Mouse (Mus musculus) liver, embryonic 15.5 days (tissue): ENCODE results near the gene Tubal3. TPM values are rescaled to one million over a fixed set of nuclear protein-coding genes. Genes with fewer than 3 reads are reported as not detected.

Experiments used
- ATAC-seq: fragments of 200-750 bp; cut with Nextera tagmentation; 2 replicates; pipeline ENCODE4 v1.8.0; 2017; ENCODE audit warnings: moderate number of reproducible peaks, mild to moderate bottlenecking, moderate library complexity; ENCODE audit not compliant: insufficient read depth
- H3K27ac ChIP-seq: fragments of 300-500 bp; sonication (generic); replicated peaks from 2 replicates; pipeline ENCODE4 v1.5.1; 2015; ENCODE audit warnings: mild to moderate bottlenecking, inconsistent platforms
- H3K27me3 ChIP-seq: fragments of 300-500 bp; sonication (generic); 2 replicates; pipeline ENCODE4 v1.6.1; 2015; ENCODE audit warnings: mild to moderate bottlenecking, inconsistent platforms
- H3K36me3 ChIP-seq: fragments of 300-500 bp; sonication (generic); replicated peaks from 2 replicates; pipeline ENCODE4 v1.6.1; 2015; ENCODE audit warnings: moderate library complexity, mild to moderate bottlenecking, inconsistent platforms
- H3K4me1 ChIP-seq: fragments of 300-500 bp; sonication (generic); replicated peaks from 2 replicates; pipeline ENCODE4 v1.6.1; 2015; ENCODE audit warnings: inconsistent platforms
- H3K4me2 ChIP-seq: fragments of 300-500 bp; sonication (generic); 2 replicates; pipeline ENCODE4 v1.6.1; 2015; ENCODE audit warnings: moderate library complexity, mild to moderate bottlenecking, inconsistent platforms
- H3K4me3 ChIP-seq: fragments of 300-500 bp; sonication (generic); replicated peaks from 2 replicates; pipeline ENCODE4 v1.5.1; 2015; ENCODE audit warnings: mild to moderate bottlenecking, inconsistent platforms
- H3K9ac ChIP-seq: fragments of 300-500 bp; sonication (generic); 2 replicates; pipeline ENCODE4 v1.6.1; 2015; ENCODE audit warnings: moderate library complexity, mild to moderate bottlenecking, inconsistent platforms
- H3K9me3 ChIP-seq: fragments of 300-500 bp; sonication (generic); replicated peaks from 2 replicates; pipeline ENCODE4 v1.6.1; 2016; ENCODE audit warnings: inconsistent platforms
- WGBS: fragments of 180-500 bp; shearing (Covaris S2); methylation state at CpG from one replicate; pipeline ENCODE4 v1.1.7; 2015; ENCODE audit warnings: mixed read lengths; ENCODE audit not compliant: insufficient replicate concordance; 5-methylcytosine and 5-hydroxymethylcytosine counted together
- microRNA-seq: library from miRNA; unstranded; fragments of <30 nt; microRNA quantifications from one replicate; pipeline ENCODE4, GENCODE M21; 2016
- polyA plus RNA-seq: library from polyadenylated mRNA; unstranded; fragments of >200 nt; fragmentation: Nextera tagmentation; extraction: Ambion mirVana; gene quantifications from 2 replicates; pipeline ENCODE4 v1.2.1, GENCODE M21; 2015

Tubal3 gene
- polyA plus RNA-seq, 1 experiment from 2014 or later = not detected

GRCm38 (mm10) chr13:3924483-3924882, 6.4 kb downstream of the Tubal3 start:
- ATAC-seq = no peak
- Histone ChIP-seq H3K27me3 (peaks cover 3% of the 10 kb centered on the region; the same call in 1 of the 2 replicates), H3K27ac (no peak overlapping the region), H3K4me3 (no peak overlapping the region), H3K9me3 (no peaks in the 10 kb centered on the region), H3K4me2 (no peak overlapping the region), H3K9ac (no peak overlapping the region), H3K4me1 (no peaks in the 10 kb centered on the region), H3K36me3 (no peaks in the 10 kb centered on the region)
- WGBS = 68% methylated on average over 5 of the region's 5 CpGs

GRCm38 (mm10) chr13:3925632-3926031, 7.6 kb downstream of the Tubal3 start:
- no peak overlapping the region for H3K9ac ChIP-seq
- no peaks in the 10 kb centered on the region for H3K9me3 ChIP-seq
- no peak for ATAC-seq
- no peaks in the 10 kb centered on the region for H3K27me3 ChIP-seq
- no peaks in the 10 kb centered on the region for H3K4me1 ChIP-seq
- H3K4me2 ChIP-seq = no peak overlapping the region
- no peaks in the 10 kb centered on the region for H3K36me3 ChIP-seq
- H3K27ac ChIP-seq = no peak overlapping the region
- no peak overlapping the region for H3K4me3 ChIP-seq
- WGBS = 61% methylated on average over 6 of the region's 6 CpGs

GRCm38 (mm10) chr13:3926046-3926445, 8.0 kb downstream of the Tubal3 start:
- no peaks in the 10 kb centered on the region for H3K27me3 ChIP-seq
- WGBS = 66% methylated on average over 6 of the region's 6 CpGs
- ATAC-seq = no peak
- no peak overlapping the region for H3K4me2 ChIP-seq
- no peak overlapping the region for H3K27ac ChIP-seq
- H3K9ac ChIP-seq = no peak overlapping the region
- H3K9me3 ChIP-seq = no peaks in the 10 kb centered on the region
- H3K4me3 ChIP-seq = no peak overlapping the region
- no peaks in the 10 kb centered on the region for H3K36me3 ChIP-seq
- no peaks in the 10 kb centered on the region for H3K4me1 ChIP-seq

GRCm38 (mm10) chr13:3944699-3945098, 26.6 kb downstream of the Tubal3 start:
- no peak overlapping the region for H3K27ac ChIP-seq
- no peak for ATAC-seq
- no peaks in the 10 kb centered on the region for H3K36me3 ChIP-seq
- H3K9ac ChIP-seq = no peak overlapping the region
- H3K4me3 ChIP-seq = no peak overlapping the region
- no peak overlapping the region for H3K4me2 ChIP-seq
- no peaks in the 10 kb centered on the region for H3K4me1 ChIP-seq
- 48% methylated on average over 7 of the region's 7 CpGs for WGBS
- no peaks in the 10 kb centered on the region for H3K27me3 ChIP-seq
- no peaks in the 10 kb centered on the region for H3K9me3 ChIP-seq

GRCm38 (mm10) chr13:3945249-3945648, 27.2 kb downstream of the Tubal3 start, which contains the start of gene Ucn3:
Gene Ucn3, minus strand, starts transcription at chr13:3945349.
- Histone ChIP-seq H3K9me3 (no peaks in the 10 kb centered on the region), H3K27me3 (no peaks in the 10 kb centered on the region)

GRCm38 (mm10) chr13:3947267-3947666, 29.2 kb downstream of the Tubal3 start:
- Histone ChIP-seq H3K36me3 (no peaks in the 10 kb centered on the region), H3K4me3 (no peak overlapping the region), H3K9ac (no peak overlapping the region), H3K27ac (no peak overlapping the region), H3K27me3 (no peaks in the 10 kb centered on the region), H3K9me3 (no peaks in the 10 kb centered on the region), H3K4me2 (no peak overlapping the region), H3K4me1 (no peaks in the 10 kb centered on the region)
- 69% methylated on average over 4 of the region's 4 CpGs for WGBS
- no peak for ATAC-seq

More at GRCm38 (mm10) chr13:3945249-3945648, 27.2 kb downstream of the Tubal3 start, which contains the start of gene Ucn3:
- H3K27ac ChIP-seq = no peak within 1 kb of the TSS
- 51% methylated on average over 2 of the region's 2 CpGs for WGBS
- no peak within 1 kb of the TSS for H3K4me2 ChIP-seq
- H3K4me3 ChIP-seq = no peak within 1 kb of the TSS
- no peaks in the 10 kb centered on the region for H3K36me3 ChIP-seq
- ATAC-seq = no peak
- no peaks in the 10 kb centered on the region for H3K4me1 ChIP-seq
- H3K9ac ChIP-seq = no peak within 1 kb of the TSS

- WGBS = 66% methylated on average over 4 of the region's 4 CpGs
- H3K9ac ChIP-seq = no peak overlapping the region
- no peaks in the 10 kb centered on the region for H3K36me3 ChIP-seq
- H3K27me3 ChIP-seq = no peaks in the 10 kb centered on the region
- no peak overlapping the region for H3K4me3 ChIP-seq
- no peak overlapping the region for H3K27ac ChIP-seq
- H3K9me3 ChIP-seq = no peaks in the 10 kb centered on the region
- H3K4me1 ChIP-seq = no peaks in the 10 kb centered on the region
- H3K4me2 ChIP-seq = no peak overlapping the region
- ATAC-seq = no peak
Measured at GRCm38 (mm10) chr13:3949477-3949876, 31.4 kb downstream of the Tubal3 start.

GRCm38 (mm10) chr13:3951198-3951914, 33.3 kb downstream of the Tubal3 start:
- Histone ChIP-seq H3K36me3 (no peaks in the 10 kb centered on the region), H3K4me1 (no peaks in the 10 kb centered on the region), H3K27ac (no peak overlapping the region), H3K27me3 (no peaks in the 10 kb centered on the region), H3K9ac (no peak overlapping the region), H3K9me3 (no peaks in the 10 kb centered on the region), H3K4me2 (no peak overlapping the region), H3K4me3 (no peak overlapping the region)
- 59% methylated on average over 6 of the region's 6 CpGs for WGBS
- ATAC-seq = no peak

- Histone ChIP-seq H3K27me3 (no peaks in the 10 kb centered on the region), H3K4me3 (no peak overlapping the region), H3K27ac (no peak overlapping the region), H3K9me3 (no peaks in the 10 kb centered on the region), H3K36me3 (no peaks in the 10 kb centered on the region), H3K4me2 (no peak overlapping the region), H3K9ac (no peak overlapping the region), H3K4me1 (no peaks in the 10 kb centered on the region)
- ATAC-seq = no peak
- 53% methylated on average over 4 of the region's 4 CpGs for WGBS
Measured at GRCm38 (mm10) chr13:3968849-3969248, 50.8 kb downstream of the Tubal3 start.

Small RNAs within 50 kb of the gene (microRNA-seq; reads per million reads assigned to microRNA genes)
- not detected for gene Gm22460

Other genes with a start within 250 kb of the Tubal3 start
- not detected in 2 replicates for gene Calml3, start 114.0 kb upstream of the Tubal3 start, polyA plus RNA-seq
- gene Calm4, start 80.5 kb upstream of the Tubal3 start, polyA plus RNA-seq = 0.43 TPM in 1 of 2 replicates, not detected in the other
- gene Calm5, start 64.1 kb upstream of the Tubal3 start, polyA plus RNA-seq = not detected in 2 replicates
- 51.4 and 58.3 TPM in 2 replicates for gene Net1, start 54 bp upstream of the Tubal3 start, polyA plus RNA-seq
- gene Ucn3, start 27.1 kb downstream of the Tubal3 start, polyA plus RNA-seq = not detected in 2 replicates
- 5.1 and 7.1 TPM in 2 replicates for gene Akr1c14, start 130.7 kb downstream of the Tubal3 start, polyA plus RNA-seq
- gene Akr1c18, start 232.4 kb downstream of the Tubal3 start, polyA plus RNA-seq = 0.71 and 1.0 TPM in 2 replicates